Mouse (Mus musculus) hindbrain, embryonic 14.5 days (tissue): Measurements from ENCODE around the gene BC049352. TPM values are rescaled to one million over a fixed set of nuclear protein-coding genes. Genes with fewer than 3 reads are reported as not detected.

Source experiments
- ATAC-seq: fragments of 200-750 bp; cut with Nextera tagmentation; 2 replicates; pipeline ENCODE4 v1.8.0; 2017; ENCODE audit warnings: moderate number of reproducible peaks, mild to moderate bottlenecking, moderate TSS enrichment, moderate library complexity; ENCODE audit not compliant: low FRiP score
- DNase-seq: peaks from one replicate; pipeline ENCODE4 v3.0.0-alpha.2; 2015; ENCODE audit warnings: low spot score
- H3K27ac ChIP-seq: fragments of 300-500 bp; sonication (generic); 2 replicates; pipeline ENCODE4 v1.5.1; 2014; ENCODE audit warnings: mild to moderate bottlenecking, moderate library complexity
- H3K27me3 ChIP-seq: fragments of 300-500 bp; sonication (generic); 2 replicates; pipeline ENCODE4 v1.6.1; 2014; ENCODE audit warnings: mild to moderate bottlenecking, low read length, mixed read lengths; ENCODE audit not compliant: control insufficient read depth, insufficient read depth
- H3K36me3 ChIP-seq: fragments of 300-500 bp; sonication (generic); replicated peaks from 2 replicates; pipeline ENCODE4 v1.6.1; 2014; ENCODE audit not compliant: control insufficient read depth, insufficient read depth
- H3K4me1 ChIP-seq: fragments of 300-500 bp; sonication (generic); replicated peaks from 2 replicates; pipeline ENCODE4 v1.6.1; 2014; ENCODE audit warnings: antibody characterized with exemption, low read length, mixed read lengths; ENCODE audit not compliant: control insufficient read depth, insufficient read depth
- H3K4me2 ChIP-seq: fragments of 300-500 bp; sonication (generic); replicated peaks from 2 replicates; pipeline ENCODE4 v1.6.1; 2014; ENCODE audit warnings: mild to moderate bottlenecking, moderate library complexity
- H3K4me3 ChIP-seq: fragments of 300-500 bp; sonication (generic); replicated peaks from 2 replicates; pipeline ENCODE4 v1.5.1; 2014; ENCODE audit warnings: mild to moderate bottlenecking, low read length
- H3K9ac ChIP-seq: fragments of 300-500 bp; sonication (generic); 2 replicates; pipeline ENCODE4 v1.6.1; 2014
- H3K9me3 ChIP-seq: fragments of 300-500 bp; sonication (generic); 2 replicates; pipeline ENCODE4 v1.6.1; 2016; ENCODE audit warnings: low read length; ENCODE audit not compliant: control insufficient read depth
- WGBS: fragments of 180-500 bp; shearing (Covaris S2); extraction: QIAGEN DNeasy Blood & Tissue Kit; methylation state at CpG from one replicate; pipeline ENCODE4 v1.1.7; 2014; 5-methylcytosine and 5-hydroxymethylcytosine counted together
- polyA plus RNA-seq: library from polyadenylated mRNA; unstranded; fragments of >200 nt; fragmentation: Nextera tagmentation; extraction: Ambion mirVana; gene quantifications from 2 replicates; pipeline ENCODE4 v1.2.1, GENCODE M21; 2014

BC049352 gene
- polyA plus RNA-seq, 1 experiment from 2014 or later: not detected

- 46% methylated on average over 5 of the region's 5 CpGs for WGBS
- Histone ChIP-seq H3K27me3 (peaks cover 14% of the 10 kb centered on the region), H3K9ac (no peak overlapping the region), H3K27ac (no peak overlapping the region), H3K9me3 (no peaks in the 10 kb centered on the region), H3K4me3 (no peak overlapping the region), H3K4me1 (no peaks in the 10 kb centered on the region), H3K4me2 (no peak overlapping the region), H3K36me3 (no peaks in the 10 kb centered on the region)
- DNase-seq (no peak), ATAC-seq (no peak)
Observed at GRCm38 (mm10) chr9:45272213-45272612, 90.4 kb downstream of the BC049352 start.

GRCm38 (mm10) chr9:45274218-45274617, 92.4 kb downstream of the BC049352 start:
- Histone ChIP-seq H3K27ac (no peak overlapping the region), H3K4me3 (no peak overlapping the region), H3K27me3 (peaks cover 9% of the 10 kb centered on the region), H3K36me3 (no peaks in the 10 kb centered on the region), H3K9ac (no peak overlapping the region), H3K4me1 (no peaks in the 10 kb centered on the region), H3K9me3 (no peaks in the 10 kb centered on the region), H3K4me2 (no peak overlapping the region)
- 82% methylated on average over 4 of the region's 4 CpGs for WGBS
- ATAC-seq (no peak), DNase-seq (no peak)

- Histone ChIP-seq H3K9ac (no peak overlapping the region), H3K36me3 (no peaks in the 10 kb centered on the region), H3K27me3 (peaks cover 5% of the 10 kb centered on the region; the same call in 1 of the 2 replicates), H3K27ac (no peak overlapping the region), H3K4me2 (no peak overlapping the region), H3K4me1 (no peaks in the 10 kb centered on the region), H3K9me3 (no peaks in the 10 kb centered on the region), H3K4me3 (no peak overlapping the region)
- 92% methylated on average over 2 of the region's 2 CpGs for WGBS
- no peak for DNase-seq
- no peak for ATAC-seq
Observed at GRCm38 (mm10) chr9:45274635-45275034, 92.8 kb downstream of the BC049352 start.

GRCm38 (mm10) chr9:45280059-45280458, 98.3 kb downstream of the BC049352 start:
- DNase-seq: no peak
- Histone ChIP-seq H3K4me1 (no peaks in the 10 kb centered on the region), H3K9ac (no peak overlapping the region), H3K4me3 (no peak overlapping the region), H3K36me3 (no peaks in the 10 kb centered on the region), H3K4me2 (no peak overlapping the region), H3K27me3 (no peaks in the 10 kb centered on the region), H3K9me3 (no peaks in the 10 kb centered on the region), H3K27ac (no peak overlapping the region)
- WGBS: 73% methylated on average over 3 of the region's 3 CpGs
- no peak for ATAC-seq

- Histone ChIP-seq H3K9me3 (no peaks in the 10 kb centered on the region), H3K36me3 (no peaks in the 10 kb centered on the region), H3K27ac (no peak overlapping the region), H3K4me3 (no peak overlapping the region), H3K4me2 (no peak overlapping the region), H3K27me3 (no peaks in the 10 kb centered on the region), H3K4me1 (no peaks in the 10 kb centered on the region), H3K9ac (no peak overlapping the region)
- no peak for DNase-seq
- WGBS: 73% methylated on average over 3 of the region's 3 CpGs
- ATAC-seq: no peak
Observed at GRCm38 (mm10) chr9:45280891-45281290, 99.1 kb downstream of the BC049352 start.

- no peak overlapping the region for H3K4me3 ChIP-seq
- WGBS: 90% methylated on average over 5 of the region's 5 CpGs
- no peak overlapping the region for H3K27ac ChIP-seq
Observed at GRCm38 (mm10) chr9:45282466-45282865, 100.7 kb downstream of the BC049352 start.

GRCm38 (mm10) chr9:45291481-45292168, 109.8 kb downstream of the BC049352 start:
- Histone ChIP-seq H3K4me3 (no peak overlapping the region), H3K9me3 (no peaks in the 10 kb centered on the region), H3K4me1 (no peaks in the 10 kb centered on the region), H3K27me3 (no peaks in the 10 kb centered on the region), H3K4me2 (no peak overlapping the region), H3K36me3 (no peaks in the 10 kb centered on the region), H3K27ac (no peak overlapping the region), H3K9ac (no peak overlapping the region)
- ATAC-seq (no peak), DNase-seq (no peak)
- 86% methylated on average over 11 of the region's 11 CpGs for WGBS

More at GRCm38 (mm10) chr9:45282466-45282865, 100.7 kb downstream of the BC049352 start:
- Histone ChIP-seq H3K4me1 (no peaks in the 10 kb centered on the region), H3K27me3 (no peaks in the 10 kb centered on the region), H3K9ac (no peak overlapping the region), H3K36me3 (no peaks in the 10 kb centered on the region), H3K4me2 (no peak overlapping the region), H3K9me3 (no peaks in the 10 kb centered on the region)
- no peak for ATAC-seq
- DNase-seq: no peak

GRCm38 (mm10) chr9:45294210-45295011, 112.6 kb downstream of the BC049352 start:
- Histone ChIP-seq H3K36me3 (no peaks in the 10 kb centered on the region), H3K4me3 (no peak overlapping the region), H3K4me2 (no peak overlapping the region), H3K9me3 (no peaks in the 10 kb centered on the region), H3K9ac (no peak overlapping the region), H3K27ac (no peak overlapping the region), H3K4me1 (no peaks in the 10 kb centered on the region), H3K27me3 (no peaks in the 10 kb centered on the region)
- ATAC-seq: no peak
- no peak for DNase-seq
- 40% methylated on average over 10 of the region's 10 CpGs for WGBS

GRCm38 (mm10) chr9:45299231-45300006, 117.6 kb downstream of the BC049352 start:
- H3K27me3 ChIP-seq: no peaks in the 10 kb centered on the region
- no peak overlapping the region for H3K27ac ChIP-seq
- no peak overlapping the region for H3K9ac ChIP-seq
- ATAC-seq: no peak
- no peak for DNase-seq
- H3K4me3 ChIP-seq: no peak overlapping the region
- 0 out of 2 replicates have a peak, but pooled peaks cover 5% of the 10 kb centered on the region for H3K4me1 ChIP-seq
- H3K9me3 ChIP-seq: no peaks in the 10 kb centered on the region
- H3K4me2 ChIP-seq: no peak overlapping the region
- WGBS: 78% methylated on average over 11 of the region's 11 CpGs
- no peaks in the 10 kb centered on the region for H3K36me3 ChIP-seq
